Mouse (Mus musculus) heart, embryonic 14.5 days (tissue): Measurements from ENCODE around the gene Dhdh. TPM values are rescaled to one million over a fixed set of nuclear protein-coding genes. Genes with fewer than 3 reads are reported as not detected.
A peak's percentile ranks its signal among the peaks of the same experiment; 100 is the strongest.
"Not testable (repeated sequence)": the region's sequence is repeated elsewhere in the genome, so short reads cannot be mapped to it uniquely, and the experiment has no call there.

Experiments used
- ATAC-seq: fragments of 200-750 bp; cut with Nextera tagmentation; 2 replicates; pipeline ENCODE4 v1.8.0; 2017; ENCODE audit warnings: low read depth, moderate TSS enrichment; ENCODE audit not compliant: insufficient number of reproducible peaks, insufficient read depth, low FRiP score
- H3K27ac ChIP-seq, 2 experiments: fragments of 200-500 bp in 1 of 2; fragments of 300-500 bp in 1 of 2; sonication (generic) in 1 of 2; replicated peaks in 1 of 2; 2 replicates each; pipeline ENCODE4 v1.5.1; 2012 to 2014; ENCODE audit warnings: low read depth in 2 of 2, low read length in 2 of 2, control low read depth in 1 of 2, mild to moderate bottlenecking in 1 of 2, mixed read lengths in 1 of 2; ENCODE audit not compliant: control insufficient read depth in 1 of 2, insufficient read depth in 1 of 2
- H3K27me3 ChIP-seq: fragments of 300-500 bp; sonication (generic); 2 replicates; pipeline ENCODE4 v1.6.1; 2014; ENCODE audit warnings: mild to moderate bottlenecking, low read length, control low read depth; ENCODE audit not compliant: control insufficient read depth, insufficient read depth
- H3K36me3 ChIP-seq: fragments of 300-500 bp; sonication (generic); 2 replicates; pipeline ENCODE4 v1.6.1; 2014; ENCODE audit warnings: mild to moderate bottlenecking, control low read depth, low read length, mixed read lengths; ENCODE audit not compliant: control insufficient read depth, insufficient read depth
- H3K4me1 ChIP-seq, 2 experiments: fragments of 200-500 bp in 1 of 2; fragments of 300-500 bp in 1 of 2; sonication (generic) in 1 of 2; 2 replicates each; pipeline ENCODE4 v1.6.1; 2012 to 2014; ENCODE audit warnings: low read length in 2 of 2, control low read depth in 1 of 2, mixed read lengths in 1 of 2; ENCODE audit not compliant: control insufficient read depth in 2 of 2, insufficient read depth in 2 of 2
- H3K4me2 ChIP-seq: fragments of 300-500 bp; sonication (generic); 2 replicates; pipeline ENCODE4 v1.6.1; 2014; ENCODE audit warnings: mild to moderate bottlenecking, low read length
- H3K4me3 ChIP-seq, 2 experiments: fragments of 200-500 bp in 1 of 2; fragments of 300-500 bp in 1 of 2; sonication (generic) in 1 of 2; 2 replicates each; pipeline ENCODE4 v1.5.1; 2012 to 2014; ENCODE audit warnings: low read length in 2 of 2, mild to moderate bottlenecking in 2 of 2, control low read depth in 1 of 2, low read depth in 1 of 2, moderate library complexity in 1 of 2; ENCODE audit not compliant: control insufficient read depth in 1 of 2, insufficient read depth in 1 of 2
- H3K9ac ChIP-seq: fragments of 300-500 bp; sonication (generic); 2 replicates; pipeline ENCODE4 v1.6.1; 2014; ENCODE audit warnings: mild to moderate bottlenecking, low read length
- H3K9me3 ChIP-seq: fragments of 300-500 bp; sonication (generic); 2 replicates; pipeline ENCODE4 v1.6.1; 2016; ENCODE audit warnings: low read length, control low read depth; ENCODE audit not compliant: control insufficient read depth
- WGBS: fragments of 180-500 bp; shearing (Covaris S2); extraction: QIAGEN DNeasy Blood & Tissue Kit; methylation state at CpG from one replicate; pipeline ENCODE4 v1.1.7; 2014; 5-methylcytosine and 5-hydroxymethylcytosine counted together
- polyA plus RNA-seq: library from polyadenylated mRNA; unstranded; fragments of >200 nt; fragmentation: Nextera tagmentation; extraction: Ambion mirVana; gene quantifications from 2 replicates; pipeline ENCODE4 v1.2.1, GENCODE M21; 2014

The Dhdh gene
- 5.2 and 5.7 TPM in 2 replicates for polyA plus RNA-seq

DNA sequence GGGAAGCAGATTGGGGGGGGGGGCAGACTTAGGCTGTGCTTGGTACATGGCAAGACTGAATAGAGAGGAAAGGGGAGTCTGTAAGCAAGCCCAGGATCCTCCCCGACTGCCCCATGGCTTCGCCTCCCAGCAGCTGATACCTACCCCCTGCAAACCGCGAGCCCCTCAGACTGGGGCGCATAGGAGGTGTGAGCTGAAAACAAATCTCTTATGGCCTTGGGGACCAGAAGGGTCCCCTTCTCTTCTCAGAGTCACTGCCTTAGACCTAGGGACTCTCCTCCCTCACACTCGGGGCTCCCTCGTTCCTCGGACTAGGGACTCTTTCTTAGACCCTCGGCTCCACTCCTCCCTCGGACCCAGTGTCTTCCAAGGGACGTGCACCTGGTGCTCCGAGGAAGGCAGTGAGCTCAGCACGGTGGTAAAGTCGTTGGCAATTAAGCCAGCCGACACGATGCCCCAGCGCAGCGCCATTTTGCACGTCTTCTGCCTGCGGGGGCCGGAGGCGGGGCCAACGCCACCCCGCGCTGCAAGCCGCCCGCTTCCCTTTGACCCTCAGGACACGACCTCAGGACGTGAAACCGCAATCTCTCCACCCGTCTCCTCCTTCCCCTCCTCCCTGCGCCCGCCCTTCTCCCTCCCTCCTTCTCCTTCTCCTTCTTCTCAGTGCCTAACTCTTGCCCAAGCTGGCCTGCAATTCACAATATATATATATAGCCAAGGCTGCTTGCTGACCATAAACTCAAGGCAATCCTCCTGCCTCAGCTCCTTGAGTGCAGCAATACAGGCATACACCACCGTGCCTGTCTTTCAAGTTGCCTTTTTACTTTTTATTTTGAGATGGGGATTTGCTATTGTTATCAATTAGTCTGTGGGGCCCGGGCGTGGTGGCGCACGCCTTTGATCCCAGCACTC is at the start of gene Dhdh:
Gene Dhdh (minus strand): TSS at position 513 of the 912 bp plus-strand sequence.
- 10% methylated on average over 38 of the region's 38 CpGs for WGBS
- peak within 1 kb of the TSS; percentile 55 to 63 for H3K4me3 ChIP-seq
- H3K4me2 ChIP-seq = peak within 1 kb of the TSS; percentile 78
- no peaks in the 10 kb centered on the region for H3K9me3 ChIP-seq
- peaks cover 5 to 7% of the 10 kb centered on the region in 2 experiments; a peak in 2 of 4 replicates for H3K4me1 ChIP-seq
- peak within 1 kb of the TSS; percentile 78 for H3K9ac ChIP-seq
- peak within 1 kb of the TSS; percentile 59 to 65; a peak in 3 of 4 replicates for H3K27ac ChIP-seq
- peaks cover 16% of the 10 kb centered on the region for H3K36me3 ChIP-seq
- no peaks in the 10 kb centered on the region for H3K27me3 ChIP-seq
- ATAC-seq = 0 out of 2 replicates have a peak, but pooled peaks have one; percentile 26

DNA sequence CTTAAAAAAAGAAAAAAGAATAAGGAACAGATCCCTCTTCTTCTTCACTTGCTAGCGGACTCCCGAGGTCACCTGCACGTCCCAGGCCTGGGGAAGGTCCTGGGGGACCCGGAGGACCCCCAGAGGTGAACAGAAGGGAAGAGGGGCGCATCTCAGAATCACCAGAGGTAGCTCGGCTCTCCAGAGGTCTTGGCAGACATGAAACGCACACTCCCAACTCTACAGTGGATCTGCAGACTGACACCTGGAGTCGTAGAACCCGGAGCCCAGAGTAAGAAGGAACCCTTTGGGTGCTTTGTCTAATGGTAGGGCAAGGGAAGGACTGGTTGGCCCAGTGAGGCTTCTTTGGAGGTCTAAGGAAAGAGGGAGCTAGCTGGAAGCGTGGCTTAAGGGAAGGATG is 49.0 kb upstream of the Dhdh start:
- Histone ChIP-seq H3K4me2 (peak overlapping the region; percentile 89), H3K4me1 (peaks cover 2 to 6% of the 10 kb centered on the region in 2 experiments; a peak in 3 of 4 replicates), H3K9me3 (no peaks in the 10 kb centered on the region), H3K27ac (no peak overlapping the region), H3K4me3 (peak overlapping the region; percentile 53 to 56; a peak in 3 of 4 replicates), H3K27me3 (no peaks in the 10 kb centered on the region), H3K36me3 (no peaks in the 10 kb centered on the region), H3K9ac (peak overlapping the region; percentile 72)
- ATAC-seq = no peak
- 81% methylated on average over 10 of the region's 10 CpGs for WGBS

DNA sequence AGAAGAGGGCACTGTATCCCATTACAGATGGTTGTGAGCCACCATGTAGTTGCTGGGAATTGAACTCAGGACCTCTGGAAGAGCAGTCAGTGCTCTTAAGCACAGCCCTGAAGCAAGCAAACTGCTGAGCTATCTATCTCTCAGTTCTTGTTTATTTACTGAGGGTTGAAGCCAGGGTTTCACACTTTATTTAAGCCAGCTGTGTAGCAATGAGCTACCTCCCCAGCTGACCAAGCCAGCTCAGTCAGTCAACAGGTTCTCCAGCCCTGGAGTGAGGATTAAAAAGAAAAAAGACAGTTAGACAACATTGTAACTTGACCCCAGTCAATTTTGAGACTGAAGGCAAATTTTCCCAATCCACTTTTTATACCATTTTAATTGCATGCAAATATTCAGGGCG is 47.1 kb upstream of the Dhdh start:
- H3K4me2 ChIP-seq = no peak overlapping the region
- ATAC-seq = no peak
- H3K9ac ChIP-seq = no peak overlapping the region
- H3K9me3 ChIP-seq = no peaks in the 10 kb centered on the region
- H3K4me3 ChIP-seq = no peak overlapping the region
- peaks cover 3 to 9% of the 10 kb centered on the region in 2 experiments; a peak in 3 of 4 replicates for H3K4me1 ChIP-seq
- H3K27me3 ChIP-seq = no peaks in the 10 kb centered on the region
- H3K36me3 ChIP-seq = no peaks in the 10 kb centered on the region
- no peak overlapping the region for H3K27ac ChIP-seq
- WGBS = 82% methylated on average over 1 of the region's 1 CpGs

DNA sequence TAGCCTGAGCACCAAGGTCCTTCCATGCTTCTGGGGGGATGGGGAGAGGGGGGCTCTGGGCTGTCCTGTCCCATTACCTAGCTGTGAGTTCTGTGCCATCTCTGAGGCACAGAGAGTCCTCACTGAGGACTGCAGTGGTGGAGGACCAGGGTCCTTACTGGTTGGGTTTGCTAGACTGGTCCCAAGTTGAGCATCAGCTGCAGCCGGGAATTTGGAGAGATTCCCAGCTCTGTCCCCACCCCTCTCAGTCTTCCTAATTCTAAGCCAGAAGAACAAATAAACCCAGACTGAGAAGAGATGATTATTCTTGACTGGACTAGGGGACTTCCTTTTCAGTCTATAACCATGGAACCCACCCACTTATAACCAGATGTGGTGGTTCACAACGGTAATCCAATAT is 42.0 kb upstream of the Dhdh start:
- no peaks in the 10 kb centered on the region for H3K27me3 ChIP-seq
- H3K9me3 ChIP-seq = no peaks in the 10 kb centered on the region
- H3K36me3 ChIP-seq = no peaks in the 10 kb centered on the region
- H3K4me3 ChIP-seq = no peak overlapping the region
- peaks cover 15 to 18% of the 10 kb centered on the region in 2 experiments for H3K4me1 ChIP-seq
- WGBS = 41% methylated on average over 2 of the region's 2 CpGs
- no peak overlapping the region for H3K4me2 ChIP-seq
- H3K9ac ChIP-seq = no peak overlapping the region
- H3K27ac ChIP-seq = no peak overlapping the region
- ATAC-seq = no peak

DNA sequence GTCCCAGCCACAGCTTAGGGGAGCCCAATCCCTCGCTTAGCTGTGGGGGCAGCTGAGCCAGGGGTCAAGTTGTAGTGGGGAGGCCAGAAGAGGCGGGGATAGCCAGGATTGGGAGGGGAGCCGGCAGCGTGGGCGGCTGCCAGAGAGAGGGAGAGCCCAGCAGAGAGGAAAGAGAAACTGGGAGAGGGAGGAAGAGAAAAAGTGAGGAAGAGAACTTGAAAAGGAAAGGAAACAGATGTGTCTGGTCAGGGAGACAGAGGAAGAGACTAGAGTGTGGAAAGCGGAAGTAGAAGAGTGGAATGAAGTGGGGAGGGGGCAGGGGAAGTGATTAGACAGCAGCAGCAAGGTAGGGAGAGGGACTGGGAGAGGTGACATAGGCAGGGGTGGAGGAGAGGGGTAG is 40.9 kb upstream of the Dhdh start:
- Histone ChIP-seq H3K36me3 (peaks cover 3% of the 10 kb centered on the region; the same call in 1 of the 2 replicates), H3K27ac (0 out of 4 replicates have a peak overlapping the region, but pooled peaks of 1 of the 2 experiments have one; percentile 44), H3K4me2 (peak overlapping the region; percentile 26; the same call in 1 of the 2 replicates), H3K9ac (peak overlapping the region; percentile 34; the same call in 1 of the 2 replicates), H3K4me1 (peaks cover 23 to 29% of the 10 kb centered on the region in 2 experiments), H3K4me3 (no peak overlapping the region), H3K27me3 (no peaks in the 10 kb centered on the region), H3K9me3 (no peaks in the 10 kb centered on the region)
- no peak for ATAC-seq
- 10% methylated on average over 6 of the region's 6 CpGs for WGBS

- H3K4me2 ChIP-seq, H3K9me3 ChIP-seq, H3K4me3 ChIP-seq, H3K27me3 ChIP-seq, H3K9ac ChIP-seq, ATAC-seq: not testable (repeated sequence)
- WGBS = 84% methylated on average over 6 of the region's 6 CpGs
- H3K4me1 ChIP-seq = peaks cover 27 to 44% of the 10 kb centered on the region in 2 experiments
- H3K36me3 ChIP-seq = peaks cover 22% of the 10 kb centered on the region
- H3K27ac ChIP-seq = 0 out of 4 replicates have a peak overlapping the region, but pooled peaks of 1 of the 2 experiments have one; percentile 98
These were observed 38.6 kb upstream of the Dhdh start for GRCm38 (mm10) chr7:45527169-45527568.

- peak overlapping the region; percentile 65 to 77 for H3K4me3 ChIP-seq
- H3K4me1 ChIP-seq = peaks cover 29 to 46% of the 10 kb centered on the region in 2 experiments
- WGBS = 17% methylated on average over 7 of the region's 7 CpGs
- peak overlapping the region; percentile 82 for H3K4me2 ChIP-seq
- H3K36me3 ChIP-seq = peaks cover 22% of the 10 kb centered on the region
- H3K9me3 ChIP-seq = no peaks in the 10 kb centered on the region
- peak overlapping the region; percentile 87 to 98 for H3K27ac ChIP-seq
- ATAC-seq = no peak
- peak overlapping the region; percentile 94 for H3K9ac ChIP-seq
- no peaks in the 10 kb centered on the region for H3K27me3 ChIP-seq
These were observed 38.0 kb upstream of the Dhdh start for GRCm38 (mm10) chr7:45526474-45527120.
